Mouse (Mus musculus) embryonic facial prominence, embryonic 10.5 days (tissue): ENCODE measurements around the gene Ahnak. TPM values are rescaled to one million over a fixed set of nuclear protein-coding genes. Genes with fewer than 3 reads are reported as not detected.

ENCODE experiments used
- polyA plus RNA-seq: library from polyadenylated mRNA; unstranded; fragments of >200 nt; fragmentation: Nextera tagmentation; extraction: Ambion mirVana; gene quantifications from 2 replicates; pipeline ENCODE4 v1.2.1, GENCODE M21; 2016

The Ahnak gene
- polyA plus RNA-seq, 1 experiment from 2014 or later = 10.0 TPM

Other genes with a start within 250 kb of the Ahnak start
- 3.4 and 3.5 TPM in 2 replicates for gene 1700092M07Rik, start 248.6 kb upstream of the Ahnak start, polyA plus RNA-seq
- 97.0 and 108 TPM in 2 replicates for gene Stx5a, start 247.9 kb upstream of the Ahnak start, polyA plus RNA-seq
- gene Nxf1, start 232.2 kb upstream of the Ahnak start, polyA plus RNA-seq = 254 and 269 TPM in 2 replicates
- 179 and 185 TPM in 2 replicates for gene Tmem223, start 218.3 kb upstream of the Ahnak start, polyA plus RNA-seq
- 43.4 and 46.7 TPM in 2 replicates for gene Tmem179b, start 214.8 kb upstream of the Ahnak start, polyA plus RNA-seq
- 44.7 and 46.3 TPM in 2 replicates for gene Taf6l, start 202.9 kb upstream of the Ahnak start, polyA plus RNA-seq
- gene Polr2g, start 190.7 kb upstream of the Ahnak start, polyA plus RNA-seq = 193 and 205 TPM in 2 replicates
- gene Zbtb3, start 186.7 kb upstream of the Ahnak start, polyA plus RNA-seq = 6.5 and 6.9 TPM in 2 replicates
- 83.8 and 85.6 TPM in 2 replicates for gene Ttc9c, start 170.0 kb upstream of the Ahnak start, polyA plus RNA-seq
- 4.8 and 5.0 TPM in 2 replicates for gene Hnrnpul2, start 169.3 kb upstream of the Ahnak start, polyA plus RNA-seq
- not detected in 2 replicates for gene AC129217.1, start 159.5 kb upstream of the Ahnak start, polyA plus RNA-seq
- gene Bscl2, start 151.8 kb upstream of the Ahnak start, polyA plus RNA-seq = 41.4 and 44.6 TPM in 2 replicates
- 29.3 and 32.0 TPM in 2 replicates for gene Gng3, start 150.1 kb upstream of the Ahnak start, polyA plus RNA-seq
- gene Lrrn4cl, start 138.5 kb upstream of the Ahnak start, polyA plus RNA-seq = 0.55 and 0.57 TPM in 2 replicates
- gene Ubxn1, start 117.8 kb upstream of the Ahnak start, polyA plus RNA-seq = 218 and 220 TPM in 2 replicates
- gene Uqcc3, start 108.4 kb upstream of the Ahnak start, polyA plus RNA-seq = 59.0 and 62.0 TPM in 2 replicates
- gene Lbhd1, start 105.6 kb upstream of the Ahnak start, polyA plus RNA-seq = 115 and 118 TPM in 2 replicates
- gene Gm49403, start 105.4 kb upstream of the Ahnak start, polyA plus RNA-seq = not detected in 2 replicates
- 159 and 167 TPM in 2 replicates for gene 1810009A15Rik, start 100.4 kb upstream of the Ahnak start, polyA plus RNA-seq
- 0.59 and 0.96 TPM in 2 replicates for gene Gm49416, start 100.4 kb upstream of the Ahnak start, polyA plus RNA-seq
- 59.0 and 60.9 TPM in 2 replicates for gene Ints5, start 96.3 kb upstream of the Ahnak start, polyA plus RNA-seq
- 116 TPM in 2 replicates for gene Ganab, start 91.2 kb upstream of the Ahnak start, polyA plus RNA-seq
- 46.7 and 47.3 TPM in 2 replicates for gene B3gat3, start 68.9 kb upstream of the Ahnak start, polyA plus RNA-seq
- 3.1 and 3.8 TPM in 2 replicates for gene Rom1, start 59.9 kb upstream of the Ahnak start, polyA plus RNA-seq
- 28.9 and 30.1 TPM in 2 replicates for gene Eml3, start 59.7 kb upstream of the Ahnak start, polyA plus RNA-seq
- gene Mta2, start 47.4 kb upstream of the Ahnak start, polyA plus RNA-seq = 212 and 216 TPM in 2 replicates
- 45.2 and 47.8 TPM in 2 replicates for gene Tut1, start 35.4 kb upstream of the Ahnak start, polyA plus RNA-seq
- gene Eef1g, start 22.2 kb upstream of the Ahnak start, polyA plus RNA-seq = 550 and 554 TPM in 2 replicates
- gene Scgb1a1, start 98.7 kb downstream of the Ahnak start, polyA plus RNA-seq = not detected in 2 replicates
- gene Asrgl1, start 146.4 kb downstream of the Ahnak start, polyA plus RNA-seq = 15.6 and 18.4 TPM in 2 replicates